Mouse (Mus musculus) liver, postnatal 0 days (tissue): ENCODE results near the gene Npcd. TPM values are rescaled to one million over a fixed set of nuclear protein-coding genes. Genes with fewer than 3 reads are reported as not detected.

Source experiments
- ATAC-seq: fragments of 200-750 bp; cut with Nextera tagmentation; 2 replicates; pipeline ENCODE4 v1.8.0; 2017; ENCODE audit warnings: mild to moderate bottlenecking, moderate library complexity
- DNase-seq: peaks from one replicate; pipeline ENCODE4 v3.0.0-alpha.2; 2016
- H3K27ac ChIP-seq: fragments of 300-500 bp; sonication (generic); 2 replicates; pipeline ENCODE4 v1.5.1; 2014; ENCODE audit warnings: antibody characterized with exemption, moderate library complexity, mild to moderate bottlenecking, low read depth
- H3K27me3 ChIP-seq: fragments of 300-500 bp; sonication (generic); 2 replicates; pipeline ENCODE4 v1.6.1; 2014; ENCODE audit warnings: low read length, control low read depth, mixed read lengths; ENCODE audit not compliant: insufficient read depth
- H3K36me3 ChIP-seq: fragments of 300-500 bp; sonication (generic); replicated peaks from 2 replicates; pipeline ENCODE4 v1.6.1; 2014; ENCODE audit warnings: mild to moderate bottlenecking, control low read depth, low read length, moderate library complexity, mixed read lengths; ENCODE audit not compliant: insufficient read depth
- H3K4me1 ChIP-seq: fragments of 300-500 bp; sonication (generic); 2 replicates; pipeline ENCODE4 v1.6.1; 2014; ENCODE audit warnings: antibody characterized with exemption, mild to moderate bottlenecking, control low read depth; ENCODE audit not compliant: insufficient read depth
- H3K4me2 ChIP-seq: fragments of 300-500 bp; sonication (generic); 2 replicates; pipeline ENCODE4 v1.6.1; 2014; ENCODE audit warnings: low read depth, mild to moderate bottlenecking, low read length, moderate library complexity, mixed read lengths
- H3K4me3 ChIP-seq: fragments of 300-500 bp; sonication (generic); 2 replicates; pipeline ENCODE4 v1.5.1; 2014; ENCODE audit warnings: low read depth, low read length
- H3K9ac ChIP-seq: fragments of 300-500 bp; sonication (generic); replicated peaks from 2 replicates; pipeline ENCODE4 v1.6.1; 2014; ENCODE audit warnings: mild to moderate bottlenecking, moderate library complexity
- H3K9me3 ChIP-seq: fragments of 300-500 bp; sonication (generic); 2 replicates; pipeline ENCODE4 v1.6.1; 2016; ENCODE audit warnings: mild to moderate bottlenecking, control low read depth, low read length, mixed read lengths
- CTCF ChIP-seq: sonication (generic); IDR thresholded peaks from 2 replicates; pipeline ENCODE4 v1.5.1; 2016; ENCODE audit warnings: antibody characterized with exemption, low read depth
- EP300 ChIP-seq: IDR thresholded peaks from 2 replicates; pipeline ENCODE4 v1.6.1; 2016; ENCODE audit warnings: antibody characterized with exemption, low read depth, mild to moderate bottlenecking
- WGBS: fragments of 180-500 bp; shearing (Covaris S2); extraction: QIAGEN DNeasy Blood & Tissue Kit; methylation state at CpG from one replicate; pipeline ENCODE4 v1.1.7; 2014; ENCODE audit not compliant: insufficient replicate concordance; 5-methylcytosine and 5-hydroxymethylcytosine counted together
- polyA plus RNA-seq: library from polyadenylated mRNA; unstranded; fragments of >200 nt; fragmentation: Nextera tagmentation; extraction: Ambion mirVana; gene quantifications from 2 replicates; pipeline ENCODE4 v1.2.1, GENCODE M21; 2015

Gene Npcd
- polyA plus RNA-seq, 1 experiment from 2014 or later: not detected

DNA sequence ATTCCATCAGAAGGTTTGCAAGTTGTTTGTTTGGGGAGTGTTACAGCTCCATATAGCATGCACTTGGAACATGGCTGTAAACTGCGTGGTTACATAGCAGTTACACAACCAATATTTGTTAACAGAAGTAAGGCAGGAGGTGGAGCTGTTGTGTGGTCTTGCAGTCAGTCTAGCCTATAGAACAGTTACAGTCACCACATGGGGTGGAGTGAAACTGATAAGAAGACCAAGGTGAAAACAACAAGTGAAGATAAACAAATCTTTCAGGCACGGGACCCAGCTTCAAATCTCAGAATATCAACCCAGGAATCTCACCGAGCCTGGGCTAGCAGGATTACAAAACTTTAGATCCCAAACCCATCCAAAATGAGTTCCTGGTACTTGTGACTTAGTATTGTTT is 93.3 kb downstream of the Npcd start:
- Histone ChIP-seq H3K27ac (peak overlapping the region; percentile 93), H3K9ac (peak overlapping the region; percentile 98), H3K4me3 (peak overlapping the region; percentile 96), H3K36me3 (peaks cover 42% of the 10 kb centered on the region), H3K27me3 (no peaks in the 10 kb centered on the region), H3K4me1 (peaks cover 22% of the 10 kb centered on the region), H3K4me2 (peak overlapping the region; percentile 97), H3K9me3 (no peaks in the 10 kb centered on the region)
- WGBS: 26% methylated on average over 3 of the region's 3 CpGs
- TF ChIP-seq EP300: no peak
- no peak for TF ChIP-seq CTCF
- ATAC-seq (peak; percentile 14; the same call in 1 of the 2 replicates), DNase-seq (no peak)

Other genes with a start within 250 kb of the Npcd start
- 0.15 and 0.25 TPM in 2 replicates for gene Dmc1, start 229.1 kb downstream of the Npcd start, polyA plus RNA-seq
- gene Fam227a, start 175.3 kb downstream of the Npcd start, polyA plus RNA-seq: 0.13 and 0.18 TPM in 2 replicates
- 8.5 and 8.8 TPM in 2 replicates for gene Cby1, start 175.0 kb downstream of the Npcd start, polyA plus RNA-seq
- gene Tomm22, start 163.4 kb downstream of the Npcd start, polyA plus RNA-seq: 123 and 126 TPM in 2 replicates
- 13.3 and 13.9 TPM in 2 replicates for gene Josd1, start 146.3 kb downstream of the Npcd start, polyA plus RNA-seq
- 14.8 and 16.8 TPM in 2 replicates for gene Gtpbp1, start 143.4 kb downstream of the Npcd start, polyA plus RNA-seq
- 3.3 and 4.2 TPM in 2 replicates for gene Sun2, start 91.7 kb downstream of the Npcd start, polyA plus RNA-seq
- gene Dnal4, start 56.4 kb downstream of the Npcd start, polyA plus RNA-seq: 9.7 and 10.2 TPM in 2 replicates
- 0.09 and 0.13 TPM in 2 replicates for gene Nptxr, start 29.5 kb downstream of the Npcd start, polyA plus RNA-seq
- 3.9 and 4.4 TPM in 2 replicates for gene Cbx6, start 451 bp upstream of the Npcd start, polyA plus RNA-seq
- 34.6 and 38.1 TPM in 2 replicates for gene Apobec3, start 57.4 kb upstream of the Npcd start, polyA plus RNA-seq
- gene Cbx7, start 136.9 kb upstream of the Npcd start, polyA plus RNA-seq: 1.0 and 1.2 TPM in 2 replicates
- gene Pdgfb, start 180.7 kb upstream of the Npcd start, polyA plus RNA-seq: 0.77 and 0.85 TPM in 2 replicates